ENCODE assay signal across 8 mouse cellular contexts in genomic region chr16:30790551-30791001, GRCm38 (mm10).
DNase-seq lines count a peak whose midpoint lies in the region; ATAC-seq and TF ChIP-seq lines count a peak whose summit lies in the region.

No protein-coding gene starts in this region.

- TF ChIP-seq POLR2A in MEL (IDR thresholded peaks at IDR 0.05; ENCODE audit: control insufficient read depth in 1 of 2, insufficient read depth in 1 of 2, low read depth in 1 of 2, low read length in 2 of 2, poor library complexity in 1 of 2): no peak

- no peaks in the 10 kb centered on the region for H3K9me3 ChIP-seq in MEL (replicated peaks; ENCODE audit: insufficient read depth, low read length)
- H3K9me3 ChIP-seq in heart, embryonic 14.5 days (ENCODE audit: control insufficient read depth, low read length): no peaks in the 10 kb centered on the region

- ATAC-seq in heart, embryonic 14.5 days (ENCODE audit: insufficient number of reproducible peaks, insufficient read depth, low FRiP score, low read depth): peak; percentile 74

- peak; percentile 56 for DNase-seq in MEL (ENCODE audit: low read depth, low spot score)
- DNase-seq in embryo, embryonic 11 days: peak; percentile 62
- peak; percentile 35 to 60 for DNase-seq in kidney, postnatal 25 days
- DNase-seq in T-cell, adult 2 months (ENCODE audit: low spot score): no peak
- DNase-seq in spleen, postnatal 4 days (ENCODE audit: low spot score in 2 of 2): no peak
- no peak for DNase-seq in thymus, postnatal 10 days (ENCODE audit: low spot score in 2 of 2)

- no peak for TF ChIP-seq EP300 in MEL (IDR thresholded peaks at IDR 0.05; ENCODE audit: low read depth in 1 of 2, low read length in 2 of 2)

- no peak for TF ChIP-seq RAD21 in MEL (IDR thresholded peaks at IDR 0.05; ENCODE audit: low read depth, low read length)

- H3K27ac ChIP-seq in MEL (ENCODE audit: control insufficient read depth, low read depth, low read length): peak overlapping the region; percentile 28; the same call in 1 of the 2 replicates
- H3K27ac ChIP-seq in heart, embryonic 14.5 days (replicated peaks in 1 of 2; ENCODE audit: control insufficient read depth in 1 of 2, insufficient read depth in 1 of 2, low read depth in 2 of 2, low read length in 2 of 2): peak overlapping the region; percentile 90 to 91
- H3K27ac ChIP-seq in macrophage: peak overlapping the region; percentile 91

- WGBS in heart, embryonic 14.5 days: 1% methylated on average over 4 of the region's 4 CpGs
- WGBS in macrophage (ENCODE audit: missing documents): 56% methylated on average over 4 of the region's 4 CpGs

- peak overlapping the region; percentile 14 for H3K4me2 ChIP-seq in heart, embryonic 14.5 days (ENCODE audit: low read length)

- TF ChIP-seq CTCF in MEL (IDR thresholded peaks at IDR 0.05 in 2 of 3, conservative IDR thresholded peaks at IDR 0.05 in 1 of 3; ENCODE audit: control insufficient read depth in 1 of 3, insufficient read depth in 1 of 3, low read depth in 2 of 3, low read length in 3 of 3, poor library complexity in 1 of 3, severe bottlenecking in 1 of 3): no peak

- H3K36me3 ChIP-seq in MEL (ENCODE audit: control insufficient read depth in 1 of 2, insufficient read depth in 2 of 2, low read length in 2 of 2) (peaks cover 0 to 50% of the 10 kb centered on the region in 2 experiments; a peak in 2 of 4 replicates), macrophage (ENCODE audit: inconsistent target) (no peaks in the 10 kb centered on the region)
- H3K36me3 ChIP-seq in heart, embryonic 14.5 days (ENCODE audit: control insufficient read depth, insufficient read depth, low read length): no peaks in the 10 kb centered on the region

- H3K79me2 ChIP-seq in MEL (ENCODE audit: control insufficient read depth, insufficient read depth, low read length, poor library complexity) (no peaks in the 10 kb centered on the region; the same call in 1 of the 2 replicates), macrophage (ENCODE audit: inconsistent target) (no peaks in the 10 kb centered on the region)

- no peaks in the 10 kb centered on the region for H3K27me3 ChIP-seq in MEL (ENCODE audit: control insufficient read depth in 1 of 2, insufficient read depth in 2 of 2, low read length in 2 of 2)
- H3K27me3 ChIP-seq in heart, embryonic 14.5 days (ENCODE audit: control insufficient read depth, insufficient read depth, low read length): no peaks in the 10 kb centered on the region

- peak overlapping the region; percentile 44 for H3K9ac ChIP-seq in MEL (ENCODE audit: control insufficient read depth, low read depth, low read length, poor library complexity, severe bottlenecking)
- peak overlapping the region; percentile 42; the same call in 1 of the 2 replicates for H3K9ac ChIP-seq in heart, embryonic 14.5 days (ENCODE audit: low read length)

- H3K4me1 ChIP-seq in MEL (ENCODE audit: control insufficient read depth in 1 of 2, insufficient read depth in 2 of 2, low read length in 2 of 2): peaks cover 27 to 59% of the 10 kb centered on the region in 2 experiments
- H3K4me1 ChIP-seq in heart, embryonic 14.5 days (ENCODE audit: control insufficient read depth in 2 of 2, insufficient read depth in 2 of 2, low read length in 2 of 2): peaks cover 51 to 73% of the 10 kb centered on the region in 2 experiments

- peak overlapping the region; percentile 13 to 57; a peak in 3 of 4 replicates for H3K4me3 ChIP-seq in MEL (ENCODE audit: control insufficient read depth in 1 of 2, insufficient read depth in 1 of 2, low read depth in 2 of 2, low read length in 2 of 2)
- H3K4me3 ChIP-seq in heart, embryonic 14.5 days (ENCODE audit: control insufficient read depth in 1 of 2, insufficient read depth in 1 of 2, low read depth in 1 of 2, low read length in 2 of 2): no peak overlapping the region
- H3K4me3 ChIP-seq in macrophage (ENCODE audit: inconsistent target): no peak overlapping the region

TF ChIP-seq in MEL, 35 proteins besides CTCF, POLR2A, EP300 and RAD21:
- TF ChIP-seq RCOR1 (IDR thresholded peaks at IDR 0.05; ENCODE audit: low read depth, low read length) (no peak), SMC3 (IDR thresholded peaks at IDR 0.05; ENCODE audit: low read depth, low read length) (no peak), ELF1 (IDR thresholded peaks at IDR 0.05; ENCODE audit: low read depth, low read length) (no peak), MEF2A (IDR thresholded peaks at IDR 0.05; ENCODE audit: extremely low read depth, insufficient replicate concordance, low read depth, low read length, poor library complexity, severe bottlenecking) (no peak), NELFE (IDR thresholded peaks at IDR 0.05; ENCODE audit: low read depth, low read length) (0 out of 2 replicates have a peak, but pooled peaks have one; percentile 18), TAL1 (IDR thresholded peaks at IDR 0.05; ENCODE audit: low read length) (peak; percentile 37; the same call in 1 of the 2 replicates), SIN3A (IDR thresholded peaks at IDR 0.05; ENCODE audit: low read length) (no peak), TCF12 (IDR thresholded peaks at IDR 0.05; ENCODE audit: low read depth, low read length) (0 out of 2 replicates have a peak, but pooled peaks have one; percentile 31), HCFC1 (IDR thresholded peaks at IDR 0.05; ENCODE audit: low read depth, low read length) (no peak), MYB (IDR thresholded peaks at IDR 0.05; ENCODE audit: low read depth, low read length) (no peak)

Comparison
In these comparisons a context has a peak if more than half of its experiments do, and no peak if none do; other contexts are left out.
1. DNase-seq: peak in MEL (single experiment), embryo, embryonic 11 days (single experiment) and kidney, postnatal 25 days (2 of 2); none in T-cell, adult 2 months (single experiment), spleen, postnatal 4 days (0 of 2) and thymus, postnatal 10 days (0 of 2).
2. H3K27ac ChIP-seq: peak in every context shown above with its lines; median percentile 91 in macrophage; 90 in heart, embryonic 14.5 days; 28 in MEL.
3. H3K4me3 ChIP-seq: peak in MEL (2 of 2); none in heart, embryonic 14.5 days (0 of 2) and macrophage (single experiment).